Comparison of ENCODE assay signal across 8 mouse cellular contexts in genomic region chr7:45437521-45438276, GRCm38 (mm10). TPM values are rescaled to one million over a fixed set of nuclear protein-coding genes. Genes with fewer than 3 reads are reported as not detected.
DNase-seq lines count a peak whose midpoint lies in the region; ATAC-seq and TF ChIP-seq lines count a peak whose summit lies in the region.

TSS of gene Ruvbl2 (minus strand) at chr7:45438096.

- no peak within 1 kb of the TSS for H3K9ac ChIP-seq in forebrain, embryonic 12.5 days

- peak; percentile 19; the same call in 1 of the 2 replicates for TF ChIP-seq CTCF in E14TG2a.4 (conservative IDR thresholded peaks at IDR 0.05; ENCODE audit: low read length)

- peak; percentile 91 for DNase-seq in R1 (ENCODE audit: low read depth, low spot score)
- DNase-seq in heart, postnatal 4 days = peak; percentile 36
- no peak for DNase-seq in layer of hippocampus, postnatal 14 days (ENCODE audit: low spot score in 2 of 2)
- peak; percentile 36 for DNase-seq in lung, postnatal 14 days
- DNase-seq in thymus, postnatal 4 days = peak; percentile 55
- no peak for DNase-seq in urinary bladder, adult 18-20 months (ENCODE audit: low spot score in 2 of 2)

- no peak for ATAC-seq in forebrain, embryonic 12.5 days (ENCODE audit: low FRiP score)

- no peak within 1 kb of the TSS for H3K27ac ChIP-seq in forebrain, embryonic 12.5 days

- peaks cover 22% of the 10 kb centered on the region for H3K36me3 ChIP-seq in E14TG2a.4 (ENCODE audit: insufficient read depth, low read length)
- peaks cover 20% of the 10 kb centered on the region for H3K36me3 ChIP-seq in forebrain, embryonic 12.5 days (replicated peaks)

- 14% methylated on average over 19 of the region's 19 CpGs for WGBS in forebrain, embryonic 12.5 days

- no peaks in the 10 kb centered on the region for H3K9me3 ChIP-seq in E14TG2a.4 (ENCODE audit: low read length)
- H3K9me3 ChIP-seq in forebrain, embryonic 12.5 days = no peaks in the 10 kb centered on the region

- no peaks in the 10 kb centered on the region for H3K27me3 ChIP-seq in E14TG2a.4 (ENCODE audit: insufficient read depth, low read length)
- 0 out of 2 replicates have a peak, but pooled peaks cover 4% of the 10 kb centered on the region for H3K27me3 ChIP-seq in forebrain, embryonic 12.5 days

- H3K4me1 ChIP-seq in E14TG2a.4 (replicated peaks; ENCODE audit: low read depth, low read length) = peaks cover 78% of the 10 kb centered on the region
- H3K4me1 ChIP-seq in forebrain, embryonic 12.5 days = peaks cover 43% of the 10 kb centered on the region

- peak within 1 kb of the TSS; percentile 80 for H3K4me3 ChIP-seq in E14TG2a.4 (replicated peaks; ENCODE audit: low read length)
- no peak within 1 kb of the TSS for H3K4me3 ChIP-seq in forebrain, embryonic 12.5 days (replicated peaks)

- peak within 1 kb of the TSS; percentile 21 for H3K4me2 ChIP-seq in forebrain, embryonic 12.5 days

RNA-seq across cellular contexts. Expression of gene Ruvbl2, which starts in this region (rescaled TPM):
- 167 and 175 TPM in 2 replicates for polyA plus RNA-seq in forebrain, embryonic 12.5 days (2016; fragmentation: Nextera tagmentation; extraction: Ambion mirVana)
- 10 to 100 TPM; 38.7 to 39.3 TPM for total RNA-seq in heart, postnatal 4 days (2021)
- total RNA-seq in layer of hippocampus, postnatal 14 days (2021) = 10 to 100 TPM; 30.4 to 45.0 TPM

Comparison
In these comparisons a context has a peak if more than half of its experiments do, and no peak if none do; other contexts are left out.
1. DNase-seq: peak in R1 (single experiment), heart, postnatal 4 days (single experiment), lung, postnatal 14 days (single experiment) and thymus, postnatal 4 days (single experiment); none in layer of hippocampus, postnatal 14 days (0 of 2) and urinary bladder, adult 18-20 months (0 of 2).